Mouse (Mus musculus) heart, adult 2 months (tissue): ENCODE measurements at regions not wholly inside any gene's neighbourhood (a gene's known extent, or its start where the extent isn't known, plus 50 kb on each side); places are given as distances from the start of the nearest gene placed in this dataset.

ENCODE experiments used
- DNase-seq, 2 experiments: peaks; one replicate each; pipeline ENCODE4 v3.0.0; 2021
- H3K27ac ChIP-seq: fragments of 200-600 bp; 2 replicates; pipeline ENCODE4 v1.8.1; 2022
- H3K27me3 ChIP-seq: fragments of 200-500 bp; 2 replicates; pipeline ENCODE4 v1.6.1; 2012; ENCODE audit warnings: mild to moderate bottlenecking, low read length, inconsistent platforms, mixed read lengths; ENCODE audit not compliant: control insufficient read depth, insufficient read depth
- H3K36me3 ChIP-seq: fragments of 200-500 bp; 2 replicates; pipeline ENCODE4 v1.6.1; 2012; ENCODE audit warnings: low read length, inconsistent platforms; ENCODE audit not compliant: control insufficient read depth, insufficient read depth
- H3K4me1 ChIP-seq: fragments of 200-500 bp; 2 replicates; pipeline ENCODE4 v1.6.1; 2011; ENCODE audit warnings: low read length; ENCODE audit not compliant: control insufficient read depth, insufficient read depth
- H3K4me3 ChIP-seq: fragments of 200-600 bp; 2 replicates; pipeline ENCODE4 v1.8.1; 2022
- H3K79me2 ChIP-seq: fragments of 200-500 bp; replicated peaks from 2 replicates; pipeline ENCODE4 v1.6.1; 2012; ENCODE audit warnings: mild to moderate bottlenecking, inconsistent platforms, low read length, moderate library complexity, mixed read lengths; ENCODE audit not compliant: control insufficient read depth, insufficient read depth
- H3K9ac ChIP-seq: fragments of 200-500 bp; 2 replicates; pipeline ENCODE4 v1.6.1; 2012; ENCODE audit warnings: low read depth, mild to moderate bottlenecking, control low read depth, inconsistent platforms, low read length, mixed read lengths
- CTCF ChIP-seq: fragments of 200-600 bp; IDR thresholded peaks from 2 replicates; pipeline ENCODE4 v1.8.1; 2022; ENCODE audit warnings: antibody characterized with exemption, mild to moderate bottlenecking, moderate library complexity
- EP300 ChIP-seq: fragments of 200-500 bp; IDR thresholded peaks from 2 replicates; pipeline ENCODE4 v1.6.1; 2011; ENCODE audit warnings: low read depth, low read length, control low read depth; ENCODE audit not compliant: insufficient read depth
- POLR2A ChIP-seq: fragments of 200-500 bp; IDR thresholded peaks from 2 replicates; pipeline ENCODE4 v1.6.1; 2011; ENCODE audit warnings: mild to moderate bottlenecking, low read depth, low read length, control low read depth; ENCODE audit not compliant: insufficient read depth
- WGBS: fragments of 180-500 bp; shearing (Covaris S2); methylation state at CpG from one replicate; pipeline ENCODE4 v1.1.7; 2018; 5-methylcytosine and 5-hydroxymethylcytosine counted together
- intact Hi-C: fragments of 180-260 bp; cut with DNase I; formaldehyde crosslinking; loops from one replicate; pipeline ENCODE4 v1.15.1; 2025

DNA sequence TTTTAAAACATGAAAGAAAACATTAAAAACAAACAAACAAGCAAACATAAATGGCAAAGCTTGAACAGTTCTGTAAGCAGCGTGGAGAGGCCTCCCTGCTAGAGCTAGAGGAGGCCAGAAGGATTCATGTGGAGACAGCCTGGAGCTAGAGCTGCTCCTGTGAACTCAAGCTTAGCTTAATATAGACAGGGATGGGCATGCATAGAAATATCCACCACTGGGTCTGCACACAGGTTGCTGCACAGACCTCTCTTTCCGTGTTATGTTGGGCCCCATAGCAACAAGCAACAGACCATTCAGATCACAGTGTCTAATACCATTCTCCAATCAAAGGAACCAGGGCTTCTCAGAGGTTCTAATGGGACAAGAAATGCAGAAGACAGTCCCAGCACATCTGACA is 122.9 kb upstream of the Magi3 start:
- Histone ChIP-seq H3K79me2 (no peaks in the 10 kb centered on the region), H3K9ac (no peak overlapping the region), H3K27ac (no peak overlapping the region), H3K4me1 (no peaks in the 10 kb centered on the region), H3K27me3 (no peaks in the 10 kb centered on the region), H3K36me3 (no peaks in the 10 kb centered on the region), H3K4me3 (no peak overlapping the region)
- TF ChIP-seq POLR2A (no peak), CTCF (no peak), EP300 (no peak)
- intact Hi-C loops, result no loop called here
- no peak for DNase-seq
- WGBS, result 72% methylated on average over 2 of the region's 2 CpGs

DNA sequence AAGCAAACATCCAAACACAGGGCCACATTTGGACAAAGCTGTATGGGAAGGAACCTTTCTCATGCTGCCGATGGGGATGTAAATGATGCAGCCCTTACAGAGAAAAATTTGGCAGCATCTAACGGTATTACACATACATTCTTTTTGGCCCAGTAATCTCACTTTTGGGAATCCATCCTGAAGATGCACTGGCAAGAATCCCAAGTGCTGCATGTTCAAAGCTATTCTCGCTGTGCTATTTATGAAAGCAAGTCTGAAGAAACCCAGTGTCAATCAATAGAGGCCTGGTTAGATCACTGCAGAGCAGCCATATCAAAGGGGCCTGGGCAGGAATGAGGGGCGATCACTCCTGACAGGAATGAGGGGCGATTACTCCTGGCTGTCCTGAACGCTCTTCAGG is 122.0 kb upstream of the Magi3 start:
- 59% methylated on average over 6 of the region's 6 CpGs for WGBS
- no peak for DNase-seq
- Histone ChIP-seq H3K79me2 (no peaks in the 10 kb centered on the region), H3K4me3 (no peak overlapping the region), H3K4me1 (no peaks in the 10 kb centered on the region), H3K27me3 (no peaks in the 10 kb centered on the region), H3K36me3 (no peaks in the 10 kb centered on the region), H3K27ac (no peak overlapping the region), H3K9ac (no peak overlapping the region)
- no peak for TF ChIP-seq POLR2A
- TF ChIP-seq EP300, result no peak
- no peak for TF ChIP-seq CTCF
- intact Hi-C loops, result no loop called here

DNA sequence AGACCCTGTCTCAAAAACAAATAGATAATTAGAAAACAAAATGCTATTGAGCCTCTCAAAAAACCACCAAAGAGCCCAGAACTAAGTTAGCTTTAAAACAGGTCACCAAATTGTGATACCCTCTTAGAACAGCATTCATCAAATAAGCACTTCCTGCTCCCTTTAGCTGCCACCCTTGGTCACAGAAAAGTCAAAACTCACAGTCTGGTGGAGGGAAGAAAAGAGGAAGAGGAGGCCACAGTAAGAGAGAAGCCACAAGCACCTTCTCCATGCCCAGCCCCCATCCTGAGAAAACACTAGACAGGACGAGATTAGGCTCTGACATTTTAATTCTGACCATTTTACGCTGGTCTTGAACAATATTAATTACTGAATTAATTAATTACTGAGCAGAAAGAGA is 120.2 kb upstream of the Magi3 start:
- Histone ChIP-seq H3K4me1 (no peaks in the 10 kb centered on the region), H3K36me3 (no peaks in the 10 kb centered on the region), H3K9ac (no peak overlapping the region), H3K27me3 (no peaks in the 10 kb centered on the region), H3K79me2 (no peaks in the 10 kb centered on the region), H3K27ac (no peak overlapping the region), H3K4me3 (no peak overlapping the region)
- intact Hi-C loops, result no loop called here
- WGBS, result 79% methylated on average over 2 of the region's 2 CpGs
- TF ChIP-seq EP300, result no peak
- no peak for TF ChIP-seq CTCF
- TF ChIP-seq POLR2A, result no peak
- DNase-seq, result no peak

DNA sequence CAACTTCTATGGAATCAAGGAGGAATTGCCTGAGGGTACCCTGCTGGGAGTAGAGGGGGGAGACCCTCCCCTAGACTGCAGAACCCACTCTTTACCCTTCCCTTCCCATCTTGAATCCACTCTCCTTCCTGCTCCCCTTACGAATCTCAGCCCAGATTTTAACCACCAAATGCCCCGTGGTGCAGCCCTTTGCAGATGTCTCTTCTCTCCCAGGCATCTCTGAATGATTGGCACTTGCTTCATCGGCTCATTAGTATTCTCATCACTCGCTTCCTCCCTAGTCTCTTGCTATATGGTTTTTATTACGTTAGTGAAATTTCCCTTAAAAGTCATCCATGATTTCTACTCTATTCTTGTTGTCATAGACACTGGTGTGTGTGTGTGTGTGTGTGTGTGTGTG is 116.7 kb upstream of the Magi3 start:
- DNase-seq, result no peak
- Histone ChIP-seq H3K27ac (no peak overlapping the region), H3K79me2 (no peaks in the 10 kb centered on the region), H3K4me1 (no peaks in the 10 kb centered on the region), H3K4me3 (no peak overlapping the region), H3K36me3 (no peaks in the 10 kb centered on the region), H3K9ac (no peak overlapping the region), H3K27me3 (no peaks in the 10 kb centered on the region)
- WGBS, result 82% methylated on average over 5 of the region's 5 CpGs
- intact Hi-C loops, result no loop called here
- TF ChIP-seq EP300, result no peak

DNA sequence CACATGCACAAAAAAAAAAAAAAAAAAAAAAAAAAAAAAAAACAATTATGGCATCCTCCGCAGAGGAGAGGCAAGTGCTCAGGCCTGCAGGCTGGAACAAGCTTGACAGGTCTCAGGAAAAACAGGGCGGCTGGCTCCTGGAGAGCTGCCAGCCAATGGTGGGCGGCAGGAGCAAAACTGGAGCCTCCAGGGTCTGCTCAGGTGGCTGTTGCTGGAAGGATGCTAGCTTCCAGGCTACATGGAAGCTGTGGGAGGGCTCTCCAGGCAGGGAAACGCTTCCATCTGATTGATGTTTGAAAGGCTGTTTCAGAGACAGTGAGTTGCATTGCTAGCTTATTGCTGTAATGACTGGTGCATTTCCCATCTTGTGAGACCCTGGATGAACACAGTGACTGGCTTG is 116.1 kb upstream of the Magi3 start:
- no peak overlapping the region for H3K9ac ChIP-seq
- H3K27me3 ChIP-seq, result no peaks in the 10 kb centered on the region
- WGBS, result 45% methylated on average over 4 of the region's 4 CpGs
- no peak overlapping the region for H3K4me3 ChIP-seq
- no peak for TF ChIP-seq EP300
- TF ChIP-seq CTCF, result no peak
- no peak for TF ChIP-seq POLR2A
- H3K79me2 ChIP-seq, result no peaks in the 10 kb centered on the region
- H3K36me3 ChIP-seq, result no peaks in the 10 kb centered on the region
- intact Hi-C loops, result no loop called here
- no peak overlapping the region for H3K27ac ChIP-seq
- DNase-seq, result no peak
- no peaks in the 10 kb centered on the region for H3K4me1 ChIP-seq

DNA sequence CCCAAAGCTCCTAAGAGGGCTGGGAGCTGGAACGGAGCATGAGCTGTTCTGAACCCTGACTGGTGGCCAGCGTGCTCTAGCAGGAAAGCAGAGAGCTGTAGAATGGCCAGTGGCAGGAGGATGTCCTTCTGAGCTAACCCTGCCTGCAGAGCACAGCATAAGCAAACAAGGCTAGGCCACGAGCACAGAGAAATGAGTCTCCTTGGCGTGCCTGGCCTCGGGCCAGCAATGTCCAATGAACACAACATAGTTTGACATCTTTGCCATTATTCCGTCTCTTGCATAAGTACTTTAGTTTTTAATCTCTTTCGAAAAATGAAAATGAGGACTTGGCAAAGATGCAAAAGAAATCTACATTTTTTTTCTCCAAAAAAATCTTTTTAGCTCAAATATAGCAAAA is 114.6 kb upstream of the Magi3 start:
- Histone ChIP-seq H3K27me3 (no peaks in the 10 kb centered on the region), H3K4me3 (no peak overlapping the region), H3K27ac (no peak overlapping the region), H3K79me2 (no peaks in the 10 kb centered on the region), H3K36me3 (no peaks in the 10 kb centered on the region), H3K4me1 (no peaks in the 10 kb centered on the region), H3K9ac (no peak overlapping the region)
- WGBS, result 84% methylated on average over 7 of the region's 7 CpGs
- intact Hi-C loops, result no loop called here
- DNase-seq, result no peak
- no peak for TF ChIP-seq EP300
- TF ChIP-seq POLR2A, result no peak
- TF ChIP-seq CTCF, result no peak

DNA sequence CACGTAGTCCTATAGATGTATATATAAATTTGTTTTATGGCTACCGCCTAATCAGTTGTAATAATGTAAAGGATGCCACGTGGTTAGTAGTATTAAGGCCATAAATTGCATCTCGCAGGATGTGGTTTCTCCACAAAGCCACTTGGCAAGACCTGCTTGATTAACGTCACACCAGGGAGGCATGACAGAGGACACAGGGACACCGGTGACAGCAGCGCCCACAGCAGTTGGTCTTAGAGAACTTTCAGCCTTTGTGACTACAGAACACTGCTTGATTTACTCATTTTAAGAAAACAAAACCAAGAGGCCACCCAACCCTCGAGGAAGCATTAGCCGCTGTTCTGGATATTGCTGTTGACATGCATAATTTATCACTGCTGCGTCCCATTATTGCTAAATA is 113.2 kb upstream of the Magi3 start:
- 85% methylated on average over 10 of the region's 10 CpGs for WGBS
- DNase-seq, result no peak
- H3K27ac ChIP-seq, result no peak overlapping the region
- H3K4me1 ChIP-seq, result no peaks in the 10 kb centered on the region
- no peak overlapping the region for H3K4me3 ChIP-seq
- no peaks in the 10 kb centered on the region for H3K27me3 ChIP-seq
- no peaks in the 10 kb centered on the region for H3K79me2 ChIP-seq
- intact Hi-C loops, result no loop called here
- no peak for TF ChIP-seq CTCF
- no peak for TF ChIP-seq POLR2A
- no peak for TF ChIP-seq EP300
- no peaks in the 10 kb centered on the region for H3K36me3 ChIP-seq
- no peak overlapping the region for H3K9ac ChIP-seq
